ENCODE assay signal across 29 mouse cellular contexts in the genomic region with DNA sequence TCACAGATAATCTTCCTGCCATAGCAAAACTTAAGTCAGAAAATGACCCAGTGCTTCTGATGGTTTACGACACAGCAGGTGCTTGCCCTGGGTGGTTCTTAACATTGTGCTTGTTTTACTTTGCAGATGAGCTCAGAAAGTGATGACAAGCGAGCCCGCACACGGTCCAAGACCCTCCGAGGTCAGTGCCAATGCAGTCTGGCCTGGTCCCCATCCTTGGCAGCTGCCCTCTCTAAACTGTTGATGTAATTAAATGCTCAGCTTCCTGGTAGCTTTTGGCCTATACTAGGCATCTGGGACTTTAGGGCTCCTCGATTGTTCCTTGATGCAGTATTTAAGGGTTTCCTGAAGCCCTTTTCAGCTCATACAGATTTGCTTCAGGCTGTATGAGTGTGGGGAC. TPM values are rescaled to one million over a fixed set of nuclear protein-coding genes. Genes with fewer than 3 reads are reported as not detected.
"Had no signal": no experiment of that assay in that cellular context is flagged by ENCODE, and none has a peak within 500 bp of the region (broad histone marks: within the 10 kb centered on the region; RNA-seq: fewer than 3 reads in every experiment).

No protein-coding gene starts in this region.

- H3K36me3 ChIP-seq: heart, embryonic 13.5 days; heart, embryonic 15.5 days; kidney, embryonic 15.5 days; limb, embryonic 13.5 days; limb, embryonic 15.5 days; liver, embryonic 12.5 days had no signal

- DNase-seq: gastrocnemius, postnatal 14 days; gastrocnemius, postnatal 36 days; heart, adult 18-20 months; heart, postnatal 14 days; heart, postnatal 36 days; kidney, adult 11 months; kidney, adult 2 months; kidney, adult 9 months; kidney, postnatal 14 days; kidney, postnatal 36 days; layer of hippocampus, adult 9-11 months; layer of hippocampus, postnatal 36 days had no signal

- H3K4me3 ChIP-seq: heart, embryonic 13.5 days; heart, embryonic 15.5 days; kidney, embryonic 15.5 days; limb, embryonic 13.5 days; limb, embryonic 15.5 days; liver, embryonic 12.5 days had no signal

- H3K4me1 ChIP-seq: heart, embryonic 13.5 days; heart, embryonic 15.5 days; kidney, embryonic 15.5 days; limb, embryonic 13.5 days; limb, embryonic 15.5 days; liver, embryonic 12.5 days had no signal

- H3K27ac ChIP-seq: heart, embryonic 13.5 days; heart, embryonic 15.5 days; hindbrain, embryonic 14.5 days; kidney, embryonic 15.5 days; kidney, postnatal 0 days; limb, embryonic 13.5 days; limb, embryonic 15.5 days; liver, embryonic 12.5 days; liver, embryonic 14.5 days had no signal

- H3K27me3 ChIP-seq: heart, embryonic 13.5 days; heart, embryonic 15.5 days; kidney, embryonic 15.5 days; limb, embryonic 13.5 days; limb, embryonic 15.5 days; liver, embryonic 12.5 days had no signal

- H3K9me3 ChIP-seq: heart, embryonic 13.5 days; heart, embryonic 15.5 days; kidney, embryonic 15.5 days; limb, embryonic 13.5 days; limb, embryonic 15.5 days; liver, embryonic 12.5 days had no signal

RNA-seq across cellular contexts. Expression of a gene that starts 26.3 kb away (rescaled TPM):
- total RNA-seq: gastrocnemius, adult 18-20 months; gastrocnemius, adult 8-10 months; gastrocnemius, postnatal 14 days; gastrocnemius, postnatal 36 days; heart, adult 18-20 months; heart, adult 8-10 months; heart, postnatal 14 days; heart, postnatal 36 days; hematopoietic stem cell, adult 5-6 weeks; liver, adult 2 months had no signal
- polyA plus RNA-seq: gonadal fat pad, adult 2 months; heart, postnatal 0 days; kidney, postnatal 0 days; limb, embryonic 15.5 days; liver, adult 2 months; liver, embryonic 16.5 days had no signal
